Mouse (Mus musculus): ENCODE data around the gene Gm44805.

DNA sequence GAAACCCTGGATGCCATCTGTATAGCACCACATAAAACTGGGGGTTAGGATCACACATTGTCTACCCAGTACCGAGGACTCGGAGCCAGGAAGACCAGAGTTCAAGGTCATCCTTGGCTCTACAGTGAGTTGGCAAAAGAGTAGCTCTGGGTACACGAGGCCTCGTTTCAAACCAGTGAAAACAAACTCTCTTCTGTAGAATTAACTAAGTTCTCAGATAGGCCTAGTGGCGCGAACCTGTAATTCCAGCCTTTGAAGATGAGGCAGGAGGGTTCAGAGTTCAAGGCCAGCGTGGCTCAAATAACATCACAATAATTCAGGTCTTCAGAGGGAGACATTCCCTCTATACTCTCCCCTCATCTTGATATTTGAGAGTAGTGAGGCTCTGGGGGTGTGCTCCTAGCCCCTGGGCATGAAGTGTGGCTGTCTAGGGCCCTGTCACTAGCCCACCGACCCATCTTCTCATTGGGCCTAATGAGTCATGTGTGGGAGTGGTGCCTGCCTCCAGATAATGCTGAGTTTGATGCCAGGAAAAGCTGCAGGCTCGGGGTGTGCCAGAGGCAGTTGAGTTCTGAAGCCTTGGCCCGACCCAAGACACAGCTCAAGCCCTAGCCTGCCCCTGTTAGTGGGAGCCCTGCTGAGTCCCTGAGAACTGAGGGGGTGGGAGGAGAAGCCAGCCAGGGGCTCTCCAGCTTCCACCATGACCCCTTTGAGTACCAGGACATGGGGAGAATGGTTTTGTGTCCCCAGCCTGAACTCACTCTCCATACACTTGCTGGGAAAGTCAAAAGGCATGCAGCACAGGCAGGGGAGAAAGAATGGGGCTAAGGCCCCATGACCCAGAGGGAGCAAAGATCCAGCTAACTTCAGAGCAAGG is 13.4 kb upstream of the Gm44805 start:
- no peak for TF ChIP-seq CTCF (IDR thresholded peaks at IDR 0.05; ENCODE audit: low read depth)
- TF ChIP-seq EP300 (IDR thresholded peaks at IDR 0.05; ENCODE audit: low read depth): no peak
